Mouse (Mus musculus) lung, postnatal 0 days (tissue): ENCODE results near the gene Tmem150c.

ENCODE experiments used
- CTCF ChIP-seq: IDR thresholded peaks from 2 replicates; pipeline ENCODE4 v1.5.1; 2016; ENCODE audit warnings: antibody characterized with exemption, mild to moderate bottlenecking
- EP300 ChIP-seq: IDR thresholded peaks from 2 replicates; pipeline ENCODE4 v1.6.1; 2016; ENCODE audit warnings: antibody characterized with exemption, mild to moderate bottlenecking, control low read depth

DNA sequence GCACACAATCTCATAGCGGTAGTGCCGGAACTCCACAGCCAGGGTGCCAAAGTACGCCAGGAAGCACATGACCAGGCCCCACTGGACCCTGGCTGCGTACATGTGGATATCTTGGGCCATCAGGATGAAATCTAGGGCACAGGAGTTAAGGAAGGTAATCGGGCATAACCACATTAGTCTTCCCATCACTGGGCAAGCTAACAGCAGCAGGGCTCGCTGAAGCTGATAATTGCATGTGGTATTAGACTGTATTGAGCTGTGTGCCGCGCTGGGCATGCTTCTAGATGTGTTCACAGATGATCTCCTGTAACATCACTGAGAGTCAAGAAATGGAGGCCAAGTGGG lies 79.7 kb downstream of the Tmem150c start:
- TF ChIP-seq CTCF (no peak), EP300 (no peak)
